Mouse (Mus musculus) lung, postnatal 14 days (tissue): ENCODE results near the gene Sft2d1.
"Not testable (repeated sequence)": the region's sequence is repeated elsewhere in the genome, so short reads cannot be mapped to it uniquely, and the experiment has no call there.

Source experiments
- DNase-seq: peaks from one replicate; pipeline ENCODE4 v3.0.0; 2021

The Sft2d1 gene

DNA sequence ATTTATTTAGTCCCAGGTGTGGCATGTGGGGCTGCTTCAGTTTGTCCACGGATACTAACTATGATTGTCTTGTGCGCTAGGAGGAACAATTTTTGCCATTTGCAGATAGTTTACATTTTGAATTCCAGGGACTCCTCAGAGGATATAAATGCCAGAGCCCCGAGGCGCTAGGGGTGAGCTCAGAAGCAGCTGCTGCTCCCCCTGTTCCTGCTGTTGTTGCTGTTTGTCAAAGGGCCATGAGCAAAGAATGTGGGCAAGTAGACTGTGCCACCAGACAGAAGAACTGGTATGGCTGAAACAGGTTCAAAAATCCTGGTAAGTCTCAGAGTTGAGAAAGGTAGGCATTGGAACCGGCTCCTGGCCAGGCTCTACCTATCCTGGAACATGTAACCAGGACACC lies 7.2 kb upstream of the Sft2d1 start:
- DNase-seq, result no peak

DNA sequence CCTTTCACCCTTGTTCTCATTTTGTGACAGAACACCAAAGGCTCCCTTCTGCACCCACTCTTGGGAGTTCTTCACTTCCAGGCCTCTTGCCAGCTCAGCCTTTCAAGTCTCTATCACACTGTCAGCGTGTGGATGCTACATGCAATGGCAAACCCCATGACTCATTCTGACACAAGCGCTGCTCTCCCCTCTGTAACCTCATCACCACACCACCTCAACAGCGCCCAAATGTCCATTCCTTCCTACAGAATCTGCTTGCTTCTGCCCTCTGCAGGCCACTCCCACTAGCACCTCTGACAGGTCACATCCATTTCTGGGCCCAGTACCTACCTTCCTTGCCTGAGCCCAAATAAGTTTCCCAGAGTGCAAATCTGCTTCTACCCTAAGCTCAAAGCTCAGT lies 5.1 kb upstream of the Sft2d1 start:
- no peak for DNase-seq

DNA sequence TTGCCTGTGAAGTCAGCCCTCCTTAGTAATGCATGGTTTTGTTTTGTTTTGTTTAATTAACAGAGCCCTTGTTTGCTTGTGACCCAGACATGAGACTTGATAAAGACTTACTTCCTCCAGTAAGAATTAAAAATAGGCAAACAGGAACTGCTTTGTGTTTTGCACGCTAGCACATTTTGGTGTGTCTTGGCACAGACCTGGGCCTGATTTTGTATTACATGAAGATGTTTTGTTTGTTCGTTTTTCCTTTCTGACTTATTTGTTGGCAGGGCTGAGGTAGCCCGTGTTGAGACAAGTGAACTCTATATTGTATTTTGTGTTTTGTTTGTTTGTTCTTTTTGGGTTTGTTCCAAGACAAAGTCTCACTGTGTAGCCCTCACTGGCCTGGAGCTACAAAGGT lies 849 bp downstream of the Sft2d1 start:
- DNase-seq, result peak; percentile 12

DNA sequence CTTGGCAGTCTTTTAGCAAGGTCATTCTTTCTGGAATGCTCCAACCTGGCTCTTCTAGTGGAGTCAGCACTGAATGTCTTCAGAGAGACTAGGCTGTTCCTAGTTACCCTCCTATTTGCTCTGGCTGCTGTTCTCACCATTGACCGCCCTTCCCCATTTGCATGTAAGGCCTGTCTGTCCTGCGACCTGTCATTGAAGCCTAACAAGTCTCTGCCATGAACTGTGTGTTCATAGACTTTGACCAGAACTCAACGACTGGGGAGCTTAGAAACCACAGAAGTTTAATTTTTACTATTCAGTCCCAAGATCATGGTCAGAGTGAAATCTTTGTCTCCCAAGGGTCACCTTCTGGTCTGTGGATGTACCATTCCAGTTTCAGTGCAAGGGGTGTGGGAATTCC lies 3.1 kb downstream of the Sft2d1 start:
- DNase-seq, result no peak

DNA sequence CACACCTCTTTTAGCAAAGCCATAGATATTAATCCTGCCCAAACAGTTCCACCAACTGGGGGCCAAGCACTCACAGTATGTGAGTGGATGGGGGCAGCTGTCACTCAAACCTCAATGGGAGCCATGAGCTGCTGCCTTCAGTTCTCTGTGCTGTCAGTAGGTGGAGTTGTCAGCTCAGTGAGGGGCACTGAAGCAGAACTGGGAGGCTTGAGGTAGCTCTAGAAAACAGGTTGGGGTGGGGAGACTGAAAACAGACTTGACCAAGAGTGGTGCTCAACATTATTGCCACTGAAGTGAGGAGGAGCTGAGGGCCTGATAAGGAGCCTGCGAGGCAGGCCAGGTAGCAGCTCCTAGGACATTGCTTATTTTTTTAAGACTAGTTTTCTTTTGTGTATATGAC lies 5.3 kb downstream of the Sft2d1 start:
- peak; percentile 48 for DNase-seq

DNA sequence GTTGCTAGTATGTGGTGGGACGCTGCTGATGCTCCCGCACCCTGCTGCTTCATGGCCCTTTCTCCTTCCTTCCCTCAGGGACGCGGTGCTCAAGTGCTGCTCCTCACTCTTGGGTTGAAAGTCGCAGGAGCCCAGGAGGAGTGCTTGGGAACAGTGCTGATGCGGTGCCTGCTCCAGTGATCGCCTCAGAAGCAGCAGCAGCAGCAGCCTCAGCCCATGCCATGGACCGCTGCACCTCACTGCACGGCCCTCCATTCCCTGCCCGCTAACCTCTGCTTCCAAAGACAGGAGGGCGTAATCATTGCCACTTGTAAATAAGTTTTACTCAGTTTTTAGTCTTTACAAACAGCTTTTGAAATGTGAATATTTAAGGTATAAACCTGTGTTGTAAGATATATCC lies 16.0 kb downstream of the Sft2d1 start:
- DNase-seq, result not testable (repeated sequence)

DNA sequence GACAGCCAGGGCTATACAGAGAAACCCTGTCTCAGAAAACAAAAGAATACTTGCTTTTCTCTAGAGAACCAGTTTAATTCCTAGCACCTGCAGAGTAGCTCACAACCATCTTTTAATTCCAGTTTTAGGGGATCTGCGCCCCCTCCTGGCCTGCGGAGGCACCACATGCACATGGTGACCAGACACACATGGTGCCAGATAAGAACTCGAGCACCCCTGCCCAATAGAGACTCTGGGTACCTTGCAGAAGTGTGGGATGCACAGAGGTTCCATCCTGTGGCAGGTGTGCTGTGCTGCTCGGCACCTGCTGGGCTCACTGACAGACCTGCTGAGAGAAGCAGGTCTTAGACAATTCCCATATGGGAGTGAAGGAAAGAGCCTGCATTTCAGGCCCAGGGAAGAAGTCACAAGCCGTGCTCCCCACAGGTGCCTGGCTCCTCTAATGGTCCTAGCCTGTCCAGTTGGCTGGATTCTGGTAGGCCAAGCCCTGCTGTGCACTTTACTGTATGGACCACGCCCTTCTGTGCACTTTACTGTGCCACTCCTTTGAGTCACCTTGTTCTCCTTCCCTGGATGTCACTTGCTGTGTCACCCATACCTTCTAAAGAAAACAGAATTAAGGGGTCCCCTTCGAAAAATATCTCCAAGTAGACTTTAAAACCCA lies 17.7 kb downstream of the Sft2d1 start:
- no peak for DNase-seq

DNA sequence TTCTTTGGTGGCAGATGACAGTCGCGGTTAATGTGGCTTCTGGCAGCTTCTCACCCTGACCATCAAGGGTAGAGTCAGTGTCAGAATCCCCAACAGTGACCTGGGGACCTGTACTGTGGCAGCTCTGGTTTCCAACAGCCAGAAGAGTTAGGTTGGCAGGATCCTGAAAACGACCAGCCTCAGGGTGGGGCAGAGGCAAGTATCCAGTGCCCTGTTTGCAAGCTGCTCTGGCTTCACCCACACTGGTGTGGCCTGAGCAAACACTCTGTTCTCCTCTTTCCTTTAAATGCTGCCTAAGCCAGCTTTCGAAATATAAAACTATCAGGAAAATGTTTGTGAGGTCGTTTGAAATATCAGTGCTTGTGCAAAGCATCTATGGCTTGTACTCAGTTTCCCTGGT lies 19.7 kb downstream of the Sft2d1 start:
- peak; percentile 15 for DNase-seq

DNA sequence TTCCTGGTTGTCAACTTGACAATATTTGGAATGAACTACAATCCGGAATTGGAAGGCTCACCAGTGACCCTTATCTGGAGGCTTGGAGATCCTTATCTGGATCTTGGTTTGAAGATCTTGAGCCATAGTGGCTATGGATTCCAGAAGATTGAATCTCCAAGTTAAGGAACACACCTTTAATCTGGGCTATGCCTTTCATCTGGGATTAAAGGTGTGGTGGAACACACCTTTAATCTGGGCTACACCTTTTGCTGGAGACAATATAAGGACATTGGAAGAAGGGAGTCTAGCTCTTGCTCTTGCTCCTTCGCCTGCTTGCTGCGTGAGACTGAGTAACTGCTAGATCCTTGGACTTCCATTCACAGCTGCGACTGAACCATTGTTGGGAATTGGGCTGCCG lies 26.3 kb downstream of the Sft2d1 start, which contains the start of gene Prr18:
TSS of gene Prr18 (plus strand) at position 301 of the 400 bp plus-strand sequence.
- DNase-seq, result not testable (repeated sequence)

DNA sequence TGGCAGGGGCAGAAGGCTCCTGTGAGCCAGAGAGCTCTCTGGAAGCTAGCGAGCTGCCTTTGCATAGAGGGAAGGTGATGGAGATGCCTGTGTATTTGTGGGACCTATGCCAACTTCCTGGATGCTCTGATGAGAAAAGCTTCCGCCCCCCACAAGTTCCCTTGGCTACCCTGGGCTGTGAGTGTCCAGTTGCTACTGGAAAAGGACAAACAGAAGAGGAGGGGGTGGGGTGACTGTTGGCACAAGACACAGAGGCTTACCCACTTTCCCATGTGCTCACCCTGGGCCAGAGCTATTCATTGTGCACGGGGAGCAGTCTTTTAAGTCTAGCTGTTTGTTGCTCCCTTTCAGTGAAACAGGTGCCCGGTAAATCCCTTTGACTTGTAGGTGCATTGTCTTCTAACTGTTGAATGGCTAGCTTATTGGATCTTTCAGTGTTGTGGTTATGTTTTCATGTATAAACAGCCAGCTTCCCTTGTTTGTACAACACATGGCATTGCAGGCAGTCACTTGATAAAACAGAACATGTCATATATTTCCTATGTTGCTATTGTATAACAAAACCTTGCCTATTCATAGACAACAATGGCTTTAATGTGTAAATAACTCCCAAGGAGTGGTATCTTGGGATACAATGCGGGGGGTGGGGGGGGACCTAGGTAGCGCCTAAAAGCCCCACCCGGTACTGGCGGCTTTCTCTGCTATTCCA lies 28.9 kb downstream of the Sft2d1 start:
- DNase-seq, result peak; percentile 63

DNA sequence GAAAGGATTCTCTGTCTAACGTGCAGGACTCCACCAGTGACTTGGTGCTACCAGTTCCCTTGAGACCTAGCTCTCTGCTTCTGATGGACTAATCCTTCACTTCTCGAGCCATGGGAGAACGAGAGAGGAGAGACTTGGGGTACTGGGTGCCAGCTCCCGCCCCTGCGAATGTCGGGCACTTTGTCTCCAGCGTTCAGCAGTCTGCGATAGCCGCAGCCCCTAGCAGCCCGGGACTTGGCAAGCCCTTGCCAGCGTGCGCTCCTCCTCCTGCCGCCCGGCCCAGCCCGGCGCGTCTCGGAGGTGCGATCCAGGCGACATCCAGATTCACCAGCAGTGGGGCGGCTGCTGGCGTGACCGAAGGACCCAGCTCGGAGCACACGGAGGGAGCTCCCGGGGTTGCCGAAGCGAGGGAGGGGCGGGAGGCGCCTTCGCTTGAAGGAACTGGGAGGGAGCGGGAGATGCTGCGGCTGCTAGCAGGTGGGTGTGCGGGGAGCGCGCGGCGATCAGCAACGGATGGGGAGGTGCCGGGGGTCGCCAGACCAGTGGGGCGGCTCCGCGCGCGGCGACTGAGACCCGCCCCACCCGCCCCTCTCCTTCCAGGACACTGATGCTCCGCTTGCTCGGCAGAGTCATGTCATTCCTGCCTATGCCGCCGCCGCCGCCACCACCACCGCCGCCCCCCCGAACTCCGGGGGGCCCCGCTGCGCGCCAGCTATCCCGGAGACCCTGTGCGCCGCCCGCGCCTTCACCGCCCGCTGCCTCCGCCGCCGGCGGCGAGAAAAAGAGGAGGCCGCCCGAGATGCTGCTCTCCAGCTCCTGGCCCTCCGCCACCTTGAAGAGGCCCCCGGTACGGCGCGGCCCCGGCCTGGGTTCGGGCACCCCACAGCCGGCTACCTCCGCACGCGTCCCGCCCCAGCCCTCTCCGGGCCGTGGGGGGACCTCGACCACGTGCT lies 29.8 kb downstream of the Sft2d1 start:
- peak; percentile 37 for DNase-seq

DNA sequence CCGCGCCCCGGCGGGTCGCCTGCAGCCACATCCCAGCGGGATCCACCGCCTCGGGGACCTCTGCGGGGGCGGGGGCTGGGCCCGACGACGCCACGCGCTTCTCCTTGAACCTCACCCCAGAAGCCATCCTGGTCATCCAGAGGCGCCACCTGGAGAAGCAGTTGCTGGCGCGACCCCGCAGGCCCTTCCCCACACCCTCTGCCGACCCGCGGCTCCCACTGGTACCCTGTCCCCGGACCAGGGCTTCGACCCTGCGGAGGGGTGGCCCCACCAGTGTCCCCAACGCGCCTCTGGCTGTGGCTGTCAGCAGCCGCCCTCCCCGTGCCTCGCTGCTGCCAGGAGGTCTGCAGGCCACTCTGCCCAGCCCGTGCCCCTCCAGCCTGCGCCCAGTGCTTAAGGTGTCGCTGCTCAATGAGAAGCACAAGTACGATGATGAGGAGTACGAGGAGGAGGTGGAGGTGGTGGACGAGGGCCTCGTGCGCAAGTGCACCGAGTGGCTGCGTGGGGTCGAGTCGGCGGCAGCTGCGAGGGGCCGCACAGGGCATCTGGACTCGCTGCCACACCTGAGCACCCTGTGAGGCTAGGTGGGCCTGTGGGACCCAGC lies 30.6 kb downstream of the Sft2d1 start:
- DNase-seq, result no peak

DNA sequence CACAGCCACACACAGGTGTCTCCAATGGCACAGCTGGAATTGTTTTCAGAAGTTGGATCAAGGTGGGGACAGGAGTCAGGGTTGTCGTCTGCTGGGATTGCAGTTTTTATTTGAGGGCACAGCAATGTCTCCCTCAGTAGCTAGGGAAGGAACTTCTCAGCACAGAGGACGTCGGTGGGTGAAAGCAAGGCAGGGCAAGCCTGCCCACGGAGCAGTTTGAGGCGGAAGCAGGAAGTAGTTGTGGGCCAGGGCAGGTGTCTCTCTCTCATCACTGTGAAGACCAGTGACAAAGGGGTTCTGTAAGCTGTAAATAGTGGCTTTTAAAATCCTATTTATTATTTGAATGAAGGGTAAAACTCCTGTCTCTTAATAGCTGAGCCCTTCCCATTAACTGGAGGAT lies 31.8 kb downstream of the Sft2d1 start:
- DNase-seq, result no peak

DNA sequence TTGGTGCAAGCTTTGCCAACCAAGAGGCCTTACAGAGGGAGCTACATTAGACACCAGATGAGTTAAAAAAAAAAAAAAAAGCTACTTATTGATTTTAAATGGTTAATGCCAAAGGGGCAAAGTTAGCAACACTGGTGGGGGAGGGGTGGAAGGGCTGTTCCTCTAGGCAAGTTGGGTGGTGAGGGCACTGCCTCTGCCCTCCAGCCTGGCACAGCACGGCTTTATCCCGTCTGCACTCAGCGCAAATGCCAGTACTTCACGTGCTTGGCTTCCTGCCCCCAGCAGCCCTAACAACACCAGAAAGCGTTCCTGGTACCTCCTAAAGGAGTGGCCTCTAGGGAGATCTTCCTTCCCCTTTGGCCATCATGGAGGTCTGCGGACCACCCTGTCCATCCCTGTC lies 32.5 kb downstream of the Sft2d1 start:
- no peak for DNase-seq

DNA sequence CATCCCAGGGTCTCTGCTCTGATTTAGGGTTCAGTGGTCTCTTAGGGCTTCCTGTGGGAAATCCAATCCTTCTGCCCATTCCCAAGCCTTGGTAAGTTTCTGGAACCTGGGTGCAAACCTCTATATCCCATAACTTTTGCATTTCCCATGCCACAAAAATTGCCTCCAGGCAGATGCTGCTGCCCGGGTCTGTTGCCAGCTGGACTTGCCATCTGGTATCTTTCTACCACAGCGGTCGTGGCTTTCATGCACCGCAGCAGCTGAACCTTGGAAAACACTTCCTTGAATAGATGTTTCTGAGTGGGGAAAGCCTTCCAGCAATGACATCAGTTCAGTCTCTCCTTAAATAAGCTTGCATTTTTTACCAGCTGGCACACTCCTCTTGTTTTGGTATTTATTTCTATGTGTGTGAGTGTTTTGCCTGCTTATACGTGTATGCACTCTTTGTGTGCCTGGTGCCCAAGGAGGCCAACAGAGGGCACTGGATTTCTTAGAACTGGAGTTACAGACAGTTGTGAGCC lies 36.9 kb downstream of the Sft2d1 start:
- DNase-seq, result no peak

DNA sequence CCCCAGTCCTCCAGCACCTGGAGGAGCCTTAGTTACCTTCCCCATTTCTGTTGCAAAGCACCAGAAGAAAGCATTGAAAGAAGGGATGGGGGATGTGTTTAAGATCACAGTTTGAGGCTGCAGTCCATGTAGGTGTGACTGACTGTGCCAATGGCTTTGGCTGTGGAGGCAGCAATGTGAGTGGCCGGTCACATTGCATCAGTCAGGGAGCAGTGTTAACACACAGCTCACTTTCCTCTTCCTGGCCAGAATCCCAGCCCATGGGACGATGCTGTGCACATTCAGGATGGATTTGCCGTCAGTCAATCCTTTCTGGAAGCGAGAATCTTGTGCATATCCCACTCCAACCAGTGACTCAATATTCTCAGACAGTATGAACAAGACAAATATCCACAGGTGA lies 38.0 kb downstream of the Sft2d1 start:
- DNase-seq, result no peak

DNA sequence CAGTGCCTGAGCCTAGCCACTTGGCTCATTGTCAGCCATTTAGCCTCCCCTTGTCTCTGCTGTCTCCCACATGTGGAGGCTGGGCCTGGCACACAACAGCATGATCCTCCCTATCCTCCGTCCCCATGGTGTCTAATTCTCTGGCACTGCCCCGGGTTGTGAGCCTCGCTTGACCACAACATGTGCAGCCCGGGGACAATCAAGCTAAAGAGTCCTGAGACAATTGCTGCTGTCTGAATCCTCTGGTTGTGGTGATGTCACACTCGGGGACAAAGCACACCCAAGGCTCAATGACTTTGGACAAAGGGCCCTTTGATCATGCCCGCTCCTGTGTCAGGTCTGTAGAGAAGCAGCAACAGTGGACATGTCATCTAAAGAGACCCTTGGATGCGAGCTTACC lies 40.2 kb downstream of the Sft2d1 start:
- DNase-seq, result no peak

DNA sequence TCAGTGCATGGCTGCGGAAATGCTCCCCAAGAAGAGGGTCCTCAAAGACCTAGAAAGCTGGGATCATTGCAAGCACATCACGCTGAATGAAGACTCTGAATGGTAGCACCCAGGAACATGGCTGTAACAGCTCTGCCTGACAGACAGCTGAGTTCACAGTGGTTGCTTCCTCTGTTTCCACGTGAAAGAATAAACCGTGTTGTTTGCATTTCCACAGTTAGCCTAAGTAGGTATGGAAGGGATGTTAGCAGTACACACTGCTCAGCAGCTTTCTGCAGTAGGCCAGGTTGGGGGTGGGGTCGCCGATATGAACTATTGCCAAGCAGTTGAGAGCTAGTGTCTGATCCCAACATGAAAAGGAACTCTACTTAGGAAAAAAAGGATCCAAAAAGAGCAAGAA lies 44.8 kb downstream of the Sft2d1 start, which contains the start of gene T2:
TSS of gene T2 (plus strand) at position 301 of the 400 bp plus-strand sequence.
- DNase-seq, result no peak

DNA sequence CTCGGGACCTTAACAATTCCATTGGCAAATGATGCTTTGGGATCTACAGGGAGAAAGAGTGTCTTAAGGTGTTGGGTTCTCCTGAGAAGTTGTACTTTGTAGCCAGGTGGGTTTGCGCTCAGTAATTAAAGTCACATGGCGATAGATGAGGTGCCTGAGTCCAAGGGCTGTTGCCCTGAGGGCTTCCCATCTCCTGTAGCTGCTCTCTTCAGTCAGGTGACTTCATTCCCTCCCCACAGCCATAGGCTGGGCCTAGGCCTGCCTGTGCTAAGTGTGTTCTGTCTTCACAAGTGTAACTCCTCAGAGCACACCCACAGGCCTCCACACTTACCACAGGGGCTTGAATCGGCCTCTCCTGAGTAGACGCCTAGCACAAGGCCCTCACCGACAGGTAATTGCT lies 46.6 kb downstream of the Sft2d1 start:
- DNase-seq, result no peak

DNA sequence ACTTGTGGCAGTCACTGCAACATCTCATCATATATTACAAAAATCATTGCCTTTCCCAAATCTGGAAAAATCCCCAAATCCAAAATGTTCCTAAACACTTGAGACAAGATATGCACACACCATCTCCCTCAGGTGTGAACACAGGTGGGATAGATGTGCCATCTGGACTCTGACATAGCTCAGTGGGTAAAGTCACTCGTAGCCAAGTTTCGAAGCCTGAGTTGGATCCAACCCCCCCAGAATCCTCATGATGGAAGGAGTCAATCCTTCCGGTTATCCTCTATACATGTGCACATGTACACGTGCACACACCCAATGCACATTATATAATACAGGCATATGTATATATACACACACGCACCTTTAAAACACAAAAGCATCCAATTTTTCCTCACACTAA lies 50.0 kb downstream of the Sft2d1 start:
- no peak for DNase-seq

DNA sequence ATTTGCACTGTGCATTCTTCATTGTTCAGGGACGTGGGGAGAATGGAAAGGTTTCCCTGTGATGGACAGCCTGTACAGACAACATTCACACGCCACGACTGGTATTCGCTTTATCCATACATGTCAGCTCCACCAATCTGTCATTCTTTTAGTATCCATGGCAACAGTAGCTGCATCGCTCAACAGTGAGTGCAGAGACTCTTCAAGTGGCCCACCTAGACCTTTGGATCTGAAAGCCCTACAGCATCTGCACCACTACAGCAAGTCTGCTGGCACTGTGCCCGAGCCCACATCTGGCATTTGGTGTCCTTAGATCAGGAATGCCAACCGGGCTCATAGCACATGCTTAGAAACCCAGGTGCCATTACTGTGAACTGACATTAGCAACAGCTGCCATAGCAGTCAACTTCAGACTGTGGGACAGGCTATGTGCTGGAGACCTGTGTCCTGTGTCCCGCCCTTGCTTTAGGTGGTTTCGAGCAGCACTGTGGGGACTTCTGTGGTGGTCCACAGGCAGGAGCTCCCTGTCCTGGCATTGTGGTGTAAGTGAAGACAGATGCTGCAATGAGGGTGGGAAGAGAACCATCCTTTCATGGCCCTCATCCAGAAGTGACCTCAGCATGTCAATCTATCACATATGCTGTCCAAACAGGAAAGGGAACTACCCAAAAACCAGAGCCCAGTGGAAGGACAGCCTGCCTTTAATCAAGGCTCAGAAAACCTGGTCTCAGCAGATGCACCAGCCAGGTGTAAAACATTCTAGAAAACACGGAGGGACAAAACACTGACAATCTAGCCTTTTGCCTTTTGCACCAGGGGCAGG lies 50.6 kb downstream of the Sft2d1 start:
- DNase-seq, result no peak
